Mouse (Mus musculus): Measurements from ENCODE around the gene Dstyk. TPM values are rescaled to one million over a fixed set of nuclear protein-coding genes. Genes with fewer than 3 reads are reported as not detected.

Dstyk gene
- polyA plus RNA-seq, 1 experiment from 2014 or later, result 12.2 TPM

DNA sequence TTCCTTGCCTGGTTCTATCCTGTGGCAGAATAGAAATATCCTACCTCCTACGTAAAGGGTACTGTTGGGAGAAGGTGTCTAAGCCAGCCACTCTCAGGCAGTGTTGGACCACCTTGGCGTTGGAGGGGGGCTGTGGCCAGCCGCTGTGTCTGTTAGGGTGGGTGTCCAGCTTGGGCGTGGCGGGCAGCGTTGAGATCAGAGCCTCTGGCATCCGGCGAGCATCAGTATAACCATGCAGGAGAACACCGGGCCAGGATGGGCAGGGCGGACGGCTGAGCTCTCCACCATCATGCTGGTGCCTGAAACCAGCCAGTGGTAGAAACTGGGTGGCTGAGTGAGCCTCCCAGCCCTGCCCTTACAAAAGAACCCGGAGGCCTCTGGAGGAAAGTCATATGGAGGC, 98.0 kb downstream of the Dstyk start:
- Histone ChIP-seq H3K27me3 (ENCODE audit: control insufficient read depth, insufficient read depth, low read length) (0 out of 2 replicates have a peak, but pooled peaks cover 9% of the 10 kb centered on the region), H3K9me3 (ENCODE audit: control insufficient read depth, low read length) (no peaks in the 10 kb centered on the region), H3K9ac (ENCODE audit: low read length) (no peak overlapping the region), H3K27ac (replicated peaks in 1 of 2; ENCODE audit: control insufficient read depth in 1 of 2, insufficient read depth in 1 of 2, low read depth in 2 of 2, low read length in 2 of 2) (no peak overlapping the region), H3K4me1 (ENCODE audit: control insufficient read depth in 2 of 2, insufficient read depth in 2 of 2, low read length in 2 of 2) (no peaks in the 10 kb centered on the region), H3K4me3 (ENCODE audit: control insufficient read depth in 1 of 2, insufficient read depth in 1 of 2, low read depth in 1 of 2, low read length in 2 of 2) (no peak overlapping the region), H3K4me2 (ENCODE audit: low read length) (no peak overlapping the region), H3K36me3 (ENCODE audit: control insufficient read depth, insufficient read depth, low read length) (no peaks in the 10 kb centered on the region; the same call in 1 of the 2 replicates)
- WGBS, result 84% methylated on average over 12 of the region's 12 CpGs
- no peak for ATAC-seq (ENCODE audit: insufficient number of reproducible peaks, insufficient read depth, low FRiP score, low read depth)

Other genes with a start within 250 kb of the Dstyk start
- not detected in 2 replicates for gene Lemd1, start 226.1 kb upstream of the Dstyk start, polyA plus RNA-seq (2014; fragmentation: Nextera tagmentation; extraction: Ambion mirVana)
- not detected in 2 replicates for gene AC124108.1, start 226.1 kb upstream of the Dstyk start, polyA plus RNA-seq (2014; fragmentation: Nextera tagmentation; extraction: Ambion mirVana)
- not detected in 2 replicates for gene Gm10188, start 187.8 kb upstream of the Dstyk start, polyA plus RNA-seq (2014; fragmentation: Nextera tagmentation; extraction: Ambion mirVana)
- 0.50 and 1.5 TPM in 2 replicates for gene Klhdc8a, start 118.9 kb upstream of the Dstyk start, polyA plus RNA-seq (2014; fragmentation: Nextera tagmentation; extraction: Ambion mirVana)
- gene Nuak2, start 101.4 kb upstream of the Dstyk start, polyA plus RNA-seq (2014; fragmentation: Nextera tagmentation; extraction: Ambion mirVana), result 1.5 and 2.2 TPM in 2 replicates
- gene Tmcc2, start 26.3 kb upstream of the Dstyk start, polyA plus RNA-seq (2014; fragmentation: Nextera tagmentation; extraction: Ambion mirVana), result 8.1 and 10.1 TPM in 2 replicates
- 27.3 and 27.7 TPM in 2 replicates for gene Rbbp5, start 59.8 kb downstream of the Dstyk start, polyA plus RNA-seq (2014; fragmentation: Nextera tagmentation; extraction: Ambion mirVana)
- 0.78 and 1.1 TPM in 2 replicates for gene Tmem81, start 88.7 kb downstream of the Dstyk start, polyA plus RNA-seq (2014; fragmentation: Nextera tagmentation; extraction: Ambion mirVana)
- 0.05 and 0.11 TPM in 2 replicates for gene Cntn2, start 125.7 kb downstream of the Dstyk start, polyA plus RNA-seq (2014; fragmentation: Nextera tagmentation; extraction: Ambion mirVana)